Mouse (Mus musculus) liver, adult 2 months (tissue): ENCODE data around the gene Ndufv2. TPM values are rescaled to one million over a fixed set of nuclear protein-coding genes. Genes with fewer than 3 reads are reported as not detected.
"Not testable (repeated sequence)": the region's sequence is repeated elsewhere in the genome, so short reads cannot be mapped to it uniquely, and the experiment has no call there.

Source experiments
- DNase-seq: peaks from one replicate; pipeline ENCODE4 v3.0.0-alpha.2; 2011; ENCODE audit warnings: low read depth, low spot score; ENCODE audit errors: extremely low read depth
- H3K27ac ChIP-seq: fragments of 200-500 bp; replicated peaks from 2 replicates; pipeline ENCODE4 v1.5.1; 2012; ENCODE audit warnings: low read depth, mild to moderate bottlenecking, control low read depth, inconsistent platforms, low read length; ENCODE audit not compliant: insufficient read depth
- H3K27me3 ChIP-seq: fragments of 200-500 bp; 2 replicates; pipeline ENCODE4 v1.6.1; 2012; ENCODE audit warnings: mild to moderate bottlenecking, moderate library complexity, low read length, inconsistent platforms; ENCODE audit not compliant: control insufficient read depth, insufficient read depth
- H3K36me3 ChIP-seq: fragments of 200-500 bp; 2 replicates; pipeline ENCODE4 v1.6.1; 2012; ENCODE audit warnings: low read length, inconsistent platforms; ENCODE audit not compliant: control insufficient read depth, insufficient read depth
- H3K4me1 ChIP-seq: fragments of 200-500 bp; 2 replicates; pipeline ENCODE4 v1.6.1; 2011; ENCODE audit warnings: low read length; ENCODE audit not compliant: control insufficient read depth, insufficient read depth
- H3K4me3 ChIP-seq: fragments of 200-500 bp; 2 replicates; pipeline ENCODE4 v1.5.1; 2011; ENCODE audit warnings: low read depth, mild to moderate bottlenecking, control low read depth, low read length, moderate library complexity; ENCODE audit not compliant: insufficient read depth
- H3K79me2 ChIP-seq: fragments of 200-500 bp; 2 replicates; pipeline ENCODE4 v1.6.1; 2012; ENCODE audit warnings: inconsistent platforms, mild to moderate bottlenecking, low read length, moderate library complexity; ENCODE audit not compliant: control insufficient read depth, insufficient read depth
- H3K9ac ChIP-seq: fragments of 200-500 bp; 2 replicates; pipeline ENCODE4 v1.6.1; 2012; ENCODE audit warnings: low read depth, mild to moderate bottlenecking, control low read depth, inconsistent platforms, low read length
- CTCF ChIP-seq: fragments of 200-500 bp; IDR thresholded peaks from 2 replicates; pipeline ENCODE4 v1.5.1; 2011; ENCODE audit warnings: low read depth, low read length, control low read depth
- POLR2A ChIP-seq: fragments of 200-500 bp; IDR thresholded peaks from 2 replicates; pipeline ENCODE4 v1.6.1; 2011; ENCODE audit warnings: low read length, control low read depth; ENCODE audit not compliant: insufficient read depth; ENCODE audit errors: extremely low read depth
- WGBS: fragments of 180-500 bp; shearing (Covaris S2); methylation state at CpG from one replicate; pipeline ENCODE4 v1.1.7; 2018; 5-methylcytosine and 5-hydroxymethylcytosine counted together
- polyA plus RNA-seq: library from polyadenylated mRNA; depleted of rRNA; stranded (reverse); fragments of >200 nt; gene quantifications from 2 replicates; pipeline ENCODE4 v1.2.3, GENCODE M21; 2012; rRNA removed
- total RNA-seq: library from RNA; depleted of rRNA; stranded (reverse); fragments of >200 nt; gene quantifications from 2 replicates; pipeline ENCODE4 v1.2.3, GENCODE M21; 2014; rRNA removed

Gene Ndufv2
- total and polyA plus RNA-seq, 2 experiments: 55.9 to 180 TPM

DNA sequence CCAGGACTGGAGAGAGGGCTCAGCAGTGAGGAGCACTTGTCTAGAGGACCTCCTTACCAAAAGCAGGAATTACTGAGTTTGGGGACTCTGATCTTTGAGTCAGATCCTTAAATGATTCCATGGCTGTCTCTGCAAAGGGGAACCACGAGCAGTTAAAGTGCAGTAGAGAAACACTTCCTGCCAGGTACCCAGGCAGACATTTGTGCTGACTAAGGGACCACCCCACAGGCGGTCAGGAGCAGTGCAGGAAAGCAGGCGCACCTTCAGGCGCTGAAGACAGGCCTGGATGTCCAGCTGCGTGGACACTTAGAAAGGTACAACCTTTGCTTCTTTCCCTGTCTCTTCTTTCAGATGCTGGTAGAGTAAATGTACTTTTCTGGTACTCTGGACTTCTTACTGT lies 53.2 kb downstream of the Ndufv2 start:
- Histone ChIP-seq H3K79me2 (no peaks in the 10 kb centered on the region; the same call in 1 of the 2 replicates), H3K4me3 (no peak overlapping the region), H3K36me3 (0 out of 2 replicates have a peak, but pooled peaks cover 2% of the 10 kb centered on the region), H3K9ac (no peak overlapping the region), H3K27ac (no peak overlapping the region), H3K27me3 (no peaks in the 10 kb centered on the region), H3K4me1 (peaks cover 2% of the 10 kb centered on the region)
- TF ChIP-seq CTCF: no peak
- WGBS: 81% methylated on average over 5 of the region's 5 CpGs
- no peak for DNase-seq

DNA sequence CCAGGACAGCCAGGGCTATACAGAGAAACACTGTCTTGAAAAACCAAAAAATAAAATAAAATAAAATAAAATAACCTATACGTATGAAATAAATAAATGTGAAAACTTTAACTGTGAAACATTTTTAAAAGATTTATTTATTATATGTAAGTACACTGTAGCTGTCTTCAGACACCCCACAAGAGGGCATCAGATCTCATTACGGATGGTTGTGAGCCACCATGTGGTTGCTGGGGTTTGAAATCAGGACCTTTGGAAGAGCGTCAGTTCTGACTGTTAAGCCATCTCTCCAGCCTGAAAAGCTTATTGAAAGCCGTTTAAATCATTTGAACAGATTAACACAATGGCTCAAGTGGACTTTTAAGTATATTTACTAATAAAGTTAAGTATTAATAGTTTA lies 57.7 kb downstream of the Ndufv2 start:
- not testable (repeated sequence) for H3K27me3 ChIP-seq, H3K4me1 ChIP-seq, H3K4me3 ChIP-seq, H3K79me2 ChIP-seq, H3K36me3 ChIP-seq, DNase-seq, H3K27ac ChIP-seq, H3K9ac ChIP-seq
- 87% methylated on average over 4 of the region's 4 CpGs for WGBS

DNA sequence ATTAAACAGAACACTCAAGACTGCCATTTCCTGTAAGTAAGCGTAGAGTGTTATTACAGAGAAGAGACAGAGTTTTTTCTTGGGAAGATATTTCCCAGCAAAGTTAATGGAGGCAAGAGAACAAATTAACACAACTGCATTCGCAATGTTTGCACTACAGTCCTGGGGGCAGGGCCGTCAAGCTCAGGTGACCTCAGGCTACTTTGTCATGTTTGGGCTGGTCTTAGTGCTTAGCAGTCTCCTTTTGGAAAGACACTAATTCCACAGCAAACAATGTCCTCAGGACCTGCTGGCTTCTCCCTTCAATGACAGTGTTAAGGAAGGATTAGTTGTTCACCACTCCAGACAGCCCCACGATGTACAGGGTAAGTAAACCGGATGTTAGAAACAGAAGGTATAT lies 60.3 kb downstream of the Ndufv2 start:
- peaks cover 2% of the 10 kb centered on the region; the same call in 1 of the 2 replicates for H3K4me1 ChIP-seq

DNA sequence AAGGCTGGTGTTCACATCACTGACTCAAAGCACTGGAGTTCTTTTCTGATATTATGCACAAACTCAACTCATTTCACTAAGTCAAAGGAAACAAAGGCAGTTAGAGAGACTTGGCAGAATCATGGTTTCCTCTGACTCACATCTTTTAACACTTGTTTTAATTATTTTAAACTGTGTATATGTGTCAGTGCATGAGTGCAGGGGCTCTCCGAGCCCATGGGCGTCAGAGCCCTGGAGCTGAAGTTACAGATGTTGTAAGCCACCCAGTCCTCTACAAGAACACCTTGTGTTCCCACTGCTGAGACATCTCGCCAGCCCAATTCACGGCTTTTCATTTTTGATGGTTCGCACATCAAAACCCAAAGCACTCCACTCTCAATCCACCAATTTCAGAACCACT lies 68.1 kb downstream of the Ndufv2 start:
- H3K36me3 ChIP-seq: peaks cover 4% of the 10 kb centered on the region; the same call in 1 of the 2 replicates
- WGBS: 95% methylated on average over 5 of the region's 5 CpGs
- no peaks in the 10 kb centered on the region for H3K79me2 ChIP-seq
- TF ChIP-seq POLR2A: no peak
- H3K27ac ChIP-seq: no peak overlapping the region
- no peaks in the 10 kb centered on the region for H3K4me1 ChIP-seq
- H3K9ac ChIP-seq: no peak overlapping the region
- DNase-seq: no peak
- H3K27me3 ChIP-seq: no peaks in the 10 kb centered on the region
- H3K4me3 ChIP-seq: no peak overlapping the region

More for the DNA sequence above, 60.3 kb downstream of the Ndufv2 start:
- no peak overlapping the region for H3K9ac ChIP-seq
- DNase-seq: peak; percentile 13
- H3K79me2 ChIP-seq: no peaks in the 10 kb centered on the region
- no peak overlapping the region for H3K4me3 ChIP-seq
- 53% methylated on average over 5 of the region's 5 CpGs for whole genome bisulfite sequencing
- peaks cover 4% of the 10 kb centered on the region; the same call in 1 of the 2 replicates for H3K36me3 ChIP-seq
- no peak for TF ChIP-seq CTCF
- TF ChIP-seq POLR2A: no peak
- no peaks in the 10 kb centered on the region for H3K27me3 ChIP-seq
- H3K27ac ChIP-seq: no peak overlapping the region

DNA sequence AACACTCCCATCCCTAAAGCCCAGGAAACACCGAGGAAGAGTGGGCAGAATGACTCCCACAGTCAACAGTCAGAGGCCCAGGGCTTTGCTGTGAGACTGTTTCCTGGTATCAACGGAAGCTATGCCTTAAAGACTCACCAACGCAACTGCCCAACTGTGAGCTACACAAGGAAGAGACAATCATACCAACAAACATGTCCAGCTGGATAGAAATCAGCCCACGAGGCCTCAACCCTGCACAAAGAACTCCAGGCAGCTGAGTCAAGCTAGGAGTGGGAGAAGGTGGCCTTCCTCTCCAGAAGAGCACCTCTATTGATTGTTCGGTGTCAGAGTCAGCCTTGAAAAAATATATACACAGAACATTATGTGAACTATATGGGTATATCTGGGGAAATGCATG lies 69.4 kb downstream of the Ndufv2 start:
- peaks cover 4% of the 10 kb centered on the region; the same call in 1 of the 2 replicates for H3K36me3 ChIP-seq
- 93% methylated on average over 5 of the region's 5 CpGs for WGBS
- no peaks in the 10 kb centered on the region for H3K79me2 ChIP-seq

More for the DNA sequence above, 69.4 kb downstream of the Ndufv2 start:
- Histone ChIP-seq H3K27ac (no peak overlapping the region), H3K4me1 (no peaks in the 10 kb centered on the region), H3K9ac (no peak overlapping the region), H3K27me3 (no peaks in the 10 kb centered on the region), H3K4me3 (no peak overlapping the region)
- TF ChIP-seq POLR2A (no peak), CTCF (no peak)
- no peak for DNase-seq

Other genes starting within 250 kb of the Ndufv2 start
- gene Ralbp1, start 215.8 kb downstream of the Ndufv2 start, total RNA-seq: 14.3 and 14.5 TPM in 2 replicates
- gene Ralbp1, start 215.8 kb downstream of the Ndufv2 start, polyA plus RNA-seq: 10.2 and 10.3 TPM in 2 replicates
- 21.2 and 23.3 TPM in 2 replicates for gene Twsg1, start 150.3 kb downstream of the Ndufv2 start, total RNA-seq
- gene Twsg1, start 150.3 kb downstream of the Ndufv2 start, polyA plus RNA-seq: 16.3 and 18.4 TPM in 2 replicates
- 8.2 and 10.3 TPM in 2 replicates for gene Ankrd12, start 24.5 kb downstream of the Ndufv2 start, total RNA-seq
- 0.71 and 0.87 TPM in 2 replicates for gene Ankrd12, start 24.5 kb downstream of the Ndufv2 start, polyA plus RNA-seq
- gene Washc1, start 10.0 kb upstream of the Ndufv2 start, total RNA-seq: 10.1 and 11.7 TPM in 2 replicates
- gene Washc1, start 10.0 kb upstream of the Ndufv2 start, polyA plus RNA-seq: 21.1 and 24.9 TPM in 2 replicates
- gene Ddx11, start 22.0 kb upstream of the Ndufv2 start, total RNA-seq: 3.4 and 6.3 TPM in 2 replicates
- 2.4 and 5.1 TPM in 2 replicates for gene Ddx11, start 22.0 kb upstream of the Ndufv2 start, polyA plus RNA-seq